Mouse (Mus musculus) testis, postnatal 10 days (tissue): ENCODE measurements around the gene Gm4305.
"Not testable (repeated sequence)": the region's sequence is repeated elsewhere in the genome, so short reads cannot be mapped to it uniquely, and the experiment has no call there.

ENCODE experiments used
- DNase-seq: peaks from one replicate; pipeline ENCODE4 v3.0.0; 2021; ENCODE audit warnings: low spot score

The Gm4305 gene

GRCm38 (mm10) chr10:100350793-100351192, at the start of gene Gm4305:
Gene Gm4305 (plus strand): TSS chr10:100351093.
- not testable (repeated sequence) for DNase-seq

- not testable (repeated sequence) for DNase-seq
These were observed 15.5 kb upstream of the Gm4305 start, which contains the start of gene Gm4301 for GRCm38 (mm10) chr10:100335376-100335775. Gene Gm4301 (plus strand): TSS chr10:100335676.

GRCm38 (mm10) chr10:100340536-100340935, 10.4 kb upstream of the Gm4305 start, which contains the start of gene Gm4302:
Gene Gm4302 (plus strand): TSS chr10:100340836.
- not testable (repeated sequence) for DNase-seq

GRCm38 (mm10) chr10:100345672-100346071, 5.2 kb upstream of the Gm4305 start, which contains the start of gene Gm4303:
Gene Gm4303 (plus strand): TSS chr10:100345972.
- not testable (repeated sequence) for DNase-seq

GRCm38 (mm10) chr10:100356841-100357240, 5.9 kb downstream of the Gm4305 start:
- DNase-seq: peak; percentile 40

- DNase-seq: not testable (repeated sequence)
These were observed 10.1 kb downstream of the Gm4305 start, which contains the start of gene Gm4307 for GRCm38 (mm10) chr10:100361038-100361437. Gene Gm4307 (plus strand): TSS chr10:100361338.

GRCm38 (mm10) chr10:100382460-100382859, 31.6 kb downstream of the Gm4305 start, which contains the start of gene Gm4312:
Gene Gm4312 (minus strand): TSS chr10:100382560.
- DNase-seq: not testable (repeated sequence)
